In the genomic region with DNA sequence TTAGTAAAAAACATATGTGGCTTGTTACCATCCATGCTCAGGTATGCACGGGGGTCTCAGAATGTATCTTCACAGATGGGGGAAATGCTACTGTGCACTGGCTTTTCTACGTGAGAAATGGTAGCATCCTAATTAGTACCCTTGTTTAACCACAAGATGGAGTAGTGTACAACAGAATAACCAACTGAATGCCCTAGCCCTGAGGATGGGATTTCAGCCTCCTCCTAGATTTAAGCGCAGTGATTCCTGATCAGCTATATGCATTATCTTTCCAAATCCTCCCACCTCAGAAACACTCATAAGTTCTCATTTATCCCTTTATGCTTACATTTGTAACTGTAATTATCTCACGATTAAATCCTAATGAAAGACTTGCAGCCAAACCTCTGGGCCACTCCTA, we compare ENCODE assay signal across 9 mouse cellular contexts. TPM values are rescaled to one million over a fixed set of nuclear protein-coding genes. Genes with fewer than 3 reads are reported as not detected.
DNase-seq lines count a peak whose midpoint lies in the region; ATAC-seq and TF ChIP-seq lines count a peak whose summit lies in the region.
"Had no signal": no experiment of that assay in that cellular context is flagged by ENCODE, and none has a peak within 500 bp of the region (broad histone marks: within the 10 kb centered on the region; RNA-seq: fewer than 3 reads in every experiment).

No protein-coding gene starts in this region.

- no peak overlapping the region for H3K9ac ChIP-seq in liver, postnatal 0 days (replicated peaks)
- no peak overlapping the region for H3K9ac ChIP-seq in liver, embryonic 11.5 days (ENCODE audit: low read depth, low read length)
- no peak overlapping the region for H3K9ac ChIP-seq in forebrain, embryonic 13.5 days
- no peak overlapping the region for H3K9ac ChIP-seq in midbrain, embryonic 12.5 days (replicated peaks)

- H3K4me2 ChIP-seq in liver, postnatal 0 days (ENCODE audit: low read depth, low read length), result no peak overlapping the region
- H3K4me2 ChIP-seq in liver, embryonic 11.5 days, result no peak overlapping the region
- no peak overlapping the region for H3K4me2 ChIP-seq in forebrain, embryonic 13.5 days
- no peak overlapping the region for H3K4me2 ChIP-seq in midbrain, embryonic 12.5 days (replicated peaks)

- DNase-seq in cerebellum, adult 8-10 months, result peak; percentile 11
- DNase-seq in cerebellum, postnatal 36 days, result no peak
- DNase-seq in liver, postnatal 0 days, result no peak
- DNase-seq in liver, embryonic 11.5 days (ENCODE audit: low spot score), result no peak
- no peak for DNase-seq in ovary, postnatal 14 days (ENCODE audit: low spot score)
- no peak for DNase-seq in adrenal gland, adult 18-20 months (ENCODE audit: low spot score in 2 of 2)

- ATAC-seq in liver, postnatal 0 days, result no peak
- ATAC-seq in liver, embryonic 11.5 days (replicated peaks; ENCODE audit: low FRiP score), result no peak
- ATAC-seq in forebrain, embryonic 13.5 days, result peak; percentile 92
- ATAC-seq in midbrain, embryonic 12.5 days (ENCODE audit: low FRiP score, low read depth), result peak; percentile 78

- no peak overlapping the region for H3K27ac ChIP-seq in liver, postnatal 0 days (ENCODE audit: low read depth)
- H3K27ac ChIP-seq in liver, embryonic 11.5 days (ENCODE audit: low read depth, low read length), result no peak overlapping the region
- no peak overlapping the region for H3K27ac ChIP-seq in forebrain, embryonic 13.5 days
- H3K27ac ChIP-seq in midbrain, embryonic 12.5 days (replicated peaks), result no peak overlapping the region

- no peaks in the 10 kb centered on the region for H3K36me3 ChIP-seq in liver, postnatal 0 days (replicated peaks; ENCODE audit: insufficient read depth, low read length)
- H3K36me3 ChIP-seq in liver, embryonic 11.5 days (ENCODE audit: control insufficient read depth, insufficient read depth, low read length), result no peaks in the 10 kb centered on the region
- H3K36me3 ChIP-seq in forebrain, embryonic 13.5 days (ENCODE audit: poor library complexity, severe bottlenecking), result no peaks in the 10 kb centered on the region
- no peaks in the 10 kb centered on the region for H3K36me3 ChIP-seq in midbrain, embryonic 12.5 days

- H3K27me3 ChIP-seq in liver, postnatal 0 days (ENCODE audit: insufficient read depth, low read length), result no peaks in the 10 kb centered on the region
- H3K27me3 ChIP-seq in liver, embryonic 11.5 days (replicated peaks; ENCODE audit: control insufficient read depth, insufficient read depth, low read length), result no peaks in the 10 kb centered on the region
- H3K27me3 ChIP-seq in forebrain, embryonic 13.5 days, result no peaks in the 10 kb centered on the region
- peaks cover 7% of the 10 kb centered on the region; the same call in 1 of the 2 replicates for H3K27me3 ChIP-seq in midbrain, embryonic 12.5 days

- 16% methylated on average over 4 of the region's 4 CpGs for WGBS in liver, postnatal 0 days (ENCODE audit: insufficient replicate concordance)
- 20% methylated on average over 4 of the region's 4 CpGs for WGBS in liver, embryonic 11.5 days
- WGBS in forebrain, embryonic 13.5 days, result 10% methylated on average over 4 of the region's 4 CpGs
- WGBS in midbrain, embryonic 12.5 days, result 11% methylated on average over 4 of the region's 4 CpGs

- H3K9me3 ChIP-seq in liver, postnatal 0 days (ENCODE audit: low read length), result no peaks in the 10 kb centered on the region
- H3K9me3 ChIP-seq in liver, embryonic 11.5 days (ENCODE audit: control insufficient read depth, low read length), result no peaks in the 10 kb centered on the region
- H3K9me3 ChIP-seq in forebrain, embryonic 13.5 days (replicated peaks), result no peaks in the 10 kb centered on the region
- no peaks in the 10 kb centered on the region for H3K9me3 ChIP-seq in midbrain, embryonic 12.5 days

- TF ChIP-seq EP300 in liver, postnatal 0 days (IDR thresholded peaks at IDR 0.05; ENCODE audit: low read depth), result no peak

- peak; percentile 74 for TF ChIP-seq CTCF in liver, postnatal 0 days (IDR thresholded peaks at IDR 0.05; ENCODE audit: low read depth)

- no peaks in the 10 kb centered on the region for H3K4me1 ChIP-seq in liver, postnatal 0 days (ENCODE audit: insufficient read depth)
- H3K4me1 ChIP-seq in liver, embryonic 11.5 days (replicated peaks; ENCODE audit: control insufficient read depth, insufficient read depth, low read length), result no peaks in the 10 kb centered on the region
- peaks cover 4% of the 10 kb centered on the region; the same call in 1 of the 2 replicates for H3K4me1 ChIP-seq in forebrain, embryonic 13.5 days
- no peaks in the 10 kb centered on the region; the same call in 1 of the 2 replicates for H3K4me1 ChIP-seq in midbrain, embryonic 12.5 days

- no peak overlapping the region for H3K4me3 ChIP-seq in liver, postnatal 0 days (ENCODE audit: low read depth, low read length)
- H3K4me3 ChIP-seq in liver, embryonic 11.5 days (ENCODE audit: low read depth, low read length), result no peak overlapping the region
- no peak overlapping the region for H3K4me3 ChIP-seq in forebrain, embryonic 13.5 days
- H3K4me3 ChIP-seq in midbrain, embryonic 12.5 days, result no peak overlapping the region

RNA-seq across cellular contexts. Expression of a gene that starts 37.6 kb away (rescaled TPM):
- polyA plus RNA-seq in liver, postnatal 0 days (2015; fragmentation: Nextera tagmentation; extraction: Ambion mirVana), result 0.07 and 0.08 TPM in 2 replicates
- 2.3 and 3.1 TPM in 2 replicates for polyA plus RNA-seq in liver, embryonic 11.5 days (2014; fragmentation: Nextera tagmentation; extraction: Ambion mirVana)
- polyA plus RNA-seq in forebrain, embryonic 13.5 days (2015; fragmentation: Nextera tagmentation; extraction: Ambion mirVana), result 28.7 and 30.2 TPM in 2 replicates
- 17.6 and 18.5 TPM in 2 replicates for polyA plus RNA-seq in midbrain, embryonic 12.5 days (2016; fragmentation: Nextera tagmentation; extraction: Ambion mirVana)
- total RNA-seq in adrenal gland, adult 18-20 months (2021), result 1 to 10 TPM; 1.7 to 4.3 TPM
- polyA plus RNA-seq: C2C12 had no signal

Comparison
In these comparisons a context has a peak if more than half of its experiments do, and no peak if none do; other contexts are left out.
1. ATAC-seq: peak in forebrain, embryonic 13.5 days (single experiment) and midbrain, embryonic 12.5 days (single experiment); none in liver, postnatal 0 days (single experiment) and liver, embryonic 11.5 days (single experiment).